Mouse (Mus musculus): ENCODE measurements around the gene Kalrn. TPM values are rescaled to one million over a fixed set of nuclear protein-coding genes. Genes with fewer than 3 reads are reported as not detected.

Gene Kalrn
- polyA plus RNA-seq, 1 experiment from 2014 or later, result 39.2 TPM

- no peak overlapping the region for H3K4me2 ChIP-seq
- H3K27me3 ChIP-seq (replicated peaks), result no peaks in the 10 kb centered on the region
- ATAC-seq (replicated peaks), result no peak
- H3K27ac ChIP-seq, result no peak overlapping the region
- H3K4me3 ChIP-seq, result no peak overlapping the region
- 35% methylated on average over 2 of the region's 2 CpGs for WGBS
- no peaks in the 10 kb centered on the region for H3K9me3 ChIP-seq
- H3K36me3 ChIP-seq (replicated peaks), result peaks cover 27% of the 10 kb centered on the region
- no peaks in the 10 kb centered on the region for H3K4me1 ChIP-seq
- H3K9ac ChIP-seq, result no peak overlapping the region
Measured at GRCm38 (mm10) chr16:33979855-33980254, 593.5 kb downstream of the Kalrn start.

- 62% methylated on average over 2 of the region's 2 CpGs for whole genome bisulfite sequencing
- peak overlapping the region; percentile 95 for H3K4me2 ChIP-seq
- peak overlapping the region; percentile 67 for H3K4me3 ChIP-seq
- no peaks in the 10 kb centered on the region for H3K9me3 ChIP-seq
- H3K9ac ChIP-seq, result peak overlapping the region; percentile 66
- peak; percentile 35 for ATAC-seq (replicated peaks)
- no peaks in the 10 kb centered on the region for H3K27me3 ChIP-seq (replicated peaks)
- peaks cover 16% of the 10 kb centered on the region for H3K4me1 ChIP-seq
- 0 out of 2 replicates have a peak, but pooled peaks cover 10% of the 10 kb centered on the region for H3K36me3 ChIP-seq (replicated peaks)
- peak overlapping the region; percentile 62 for H3K27ac ChIP-seq
Measured at GRCm38 (mm10) chr16:33967283-33967640, 606.1 kb downstream of the Kalrn start.

DNA sequence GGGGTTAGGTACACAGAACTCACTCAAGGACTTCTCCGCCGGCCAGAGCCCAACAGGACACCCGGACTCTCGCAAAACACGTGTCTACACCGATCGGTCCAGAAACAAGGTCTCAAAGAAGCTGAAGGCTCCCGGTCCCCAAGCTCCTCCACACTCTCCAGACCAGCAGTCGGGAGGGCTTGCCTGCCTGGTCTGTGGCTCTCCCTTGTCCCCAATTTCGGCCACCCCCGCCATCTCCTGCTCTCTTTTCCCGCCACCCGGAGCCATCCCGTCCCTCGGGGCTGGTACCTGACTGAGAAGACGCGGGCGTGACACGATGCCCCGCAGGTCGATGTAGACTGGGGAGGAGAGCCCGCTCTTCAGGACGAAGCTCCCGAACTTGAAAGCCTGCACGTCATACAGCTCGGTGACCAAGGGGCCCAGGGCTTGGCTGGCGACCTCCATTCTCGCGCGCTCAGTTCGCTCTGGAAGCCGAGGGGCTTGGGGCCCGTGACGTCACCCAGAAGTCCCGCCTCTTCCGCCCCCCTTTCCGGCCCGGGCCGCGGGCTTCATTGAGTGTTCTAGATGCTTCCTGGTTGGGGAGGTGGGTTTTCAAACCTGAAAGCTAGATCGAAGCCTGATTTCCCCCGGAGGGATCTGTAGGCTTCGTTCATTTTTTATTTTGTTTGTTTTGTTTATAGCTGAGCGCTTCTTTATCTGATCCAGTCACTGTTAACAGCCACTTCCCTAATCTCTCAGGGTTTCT is 606.6 kb downstream of the Kalrn start, which contains the start of gene Umps:
Gene Umps, minus strand, starts transcription at position 501 of the 745 bp plus-strand sequence.
- H3K4me2 ChIP-seq, result peak within 1 kb of the TSS; percentile 95
- H3K4me1 ChIP-seq, result peaks cover 16% of the 10 kb centered on the region
- peak within 1 kb of the TSS; percentile 62 for H3K27ac ChIP-seq
- peak within 1 kb of the TSS; percentile 67 for H3K4me3 ChIP-seq
- no peaks in the 10 kb centered on the region for H3K9me3 ChIP-seq
- no peaks in the 10 kb centered on the region for H3K27me3 ChIP-seq (replicated peaks)
- peaks cover 14% of the 10 kb centered on the region; the same call in 1 of the 2 replicates for H3K36me3 ChIP-seq (replicated peaks)
- ATAC-seq (replicated peaks), result peak; percentile 96
- H3K9ac ChIP-seq, result peak within 1 kb of the TSS; percentile 66
- WGBS, result under 1% methylated on average over 44 of the region's 44 CpGs

- Histone ChIP-seq H3K27ac (0 out of 2 replicates have a peak overlapping the region, but pooled peaks have one; percentile 62), H3K9ac (peak overlapping the region; percentile 66), H3K4me3 (peak overlapping the region; percentile 67), H3K9me3 (no peaks in the 10 kb centered on the region), H3K4me1 (peaks cover 16% of the 10 kb centered on the region), H3K27me3 (replicated peaks) (no peaks in the 10 kb centered on the region), H3K4me2 (peak overlapping the region; percentile 95), H3K36me3 (replicated peaks) (peaks cover 21% of the 10 kb centered on the region; the same call in 1 of the 2 replicates)
- 15% methylated on average over 15 of the region's 15 CpGs for WGBS
- ATAC-seq (replicated peaks), result peak; percentile 27; the same call in 1 of the 2 replicates
Measured at GRCm38 (mm10) chr16:33965878-33966537, 607.3 kb downstream of the Kalrn start.

DNA sequence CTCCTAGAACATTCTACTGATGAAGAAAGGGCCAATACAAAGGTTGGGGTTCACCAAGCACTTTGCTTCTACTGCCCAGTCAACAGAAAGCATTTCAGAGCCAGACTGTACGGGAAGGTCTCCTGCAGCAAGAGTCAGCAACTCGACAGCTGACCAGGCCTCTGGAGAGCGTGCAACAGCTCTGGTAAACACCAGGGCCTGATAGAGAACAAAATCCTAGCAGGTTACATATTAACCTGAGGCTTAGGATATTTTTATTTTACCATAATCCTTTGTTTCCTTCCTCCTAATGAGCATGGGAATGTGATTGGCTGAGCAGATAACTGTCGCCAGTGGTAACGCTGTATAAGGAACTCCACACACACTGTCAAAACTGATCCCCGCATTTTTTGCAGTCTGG is 609.8 kb downstream of the Kalrn start:
- Histone ChIP-seq H3K9ac (no peak overlapping the region), H3K4me1 (peaks cover 16% of the 10 kb centered on the region), H3K27me3 (replicated peaks) (no peaks in the 10 kb centered on the region), H3K27ac (no peak overlapping the region), H3K36me3 (replicated peaks) (peaks cover 25% of the 10 kb centered on the region; the same call in 1 of the 2 replicates), H3K4me2 (no peak overlapping the region), H3K9me3 (no peaks in the 10 kb centered on the region), H3K4me3 (no peak overlapping the region)
- no peak for ATAC-seq (replicated peaks)
- WGBS, result 94% methylated on average over 6 of the region's 6 CpGs

GRCm38 (mm10) chr16:33954793-33955192 is 618.5 kb downstream of the Kalrn start:
- no peak overlapping the region for H3K4me3 ChIP-seq
- H3K4me2 ChIP-seq, result no peak overlapping the region
- WGBS, result 95% methylated on average over 1 of the region's 1 CpGs
- no peaks in the 10 kb centered on the region for H3K4me1 ChIP-seq
- no peaks in the 10 kb centered on the region for H3K9me3 ChIP-seq
- peaks cover 18% of the 10 kb centered on the region for H3K36me3 ChIP-seq (replicated peaks)
- no peak for ATAC-seq (replicated peaks)
- no peaks in the 10 kb centered on the region for H3K27me3 ChIP-seq (replicated peaks)
- H3K9ac ChIP-seq, result no peak overlapping the region
- no peak overlapping the region for H3K27ac ChIP-seq

GRCm38 (mm10) chr16:33953008-33953407 is 620.3 kb downstream of the Kalrn start:
- H3K9me3 ChIP-seq, result no peaks in the 10 kb centered on the region
- 86% methylated on average over 4 of the region's 4 CpGs for WGBS
- no peak for ATAC-seq (replicated peaks)

DNA sequence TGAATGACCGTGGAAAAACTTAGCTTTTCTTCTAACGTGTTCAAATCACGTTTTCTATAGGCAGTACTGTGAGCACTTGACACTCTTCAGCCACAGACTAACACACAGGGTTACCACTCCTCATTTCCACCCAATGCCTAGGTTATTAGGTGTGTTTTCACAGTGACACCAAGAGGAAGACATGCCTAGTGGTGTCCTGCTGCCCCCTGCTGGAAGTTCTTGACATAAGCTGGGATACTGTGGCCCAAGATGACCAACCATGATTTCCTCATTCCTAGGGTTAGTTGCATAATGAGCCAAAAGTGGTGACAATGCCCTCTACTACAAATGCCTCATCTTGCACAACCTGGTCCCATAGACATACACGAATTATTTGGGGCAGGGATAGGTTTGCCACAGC is 622.5 kb downstream of the Kalrn start:
- no peak overlapping the region for H3K4me2 ChIP-seq
- ATAC-seq (replicated peaks), result peak; percentile 66
- no peak overlapping the region for H3K4me3 ChIP-seq
- 16% methylated on average over 4 of the region's 4 CpGs for WGBS
- H3K27ac ChIP-seq, result no peak overlapping the region
- no peaks in the 10 kb centered on the region for H3K4me1 ChIP-seq
- H3K9ac ChIP-seq, result no peak overlapping the region
- peaks cover 5% of the 10 kb centered on the region; the same call in 1 of the 2 replicates for H3K36me3 ChIP-seq (replicated peaks)
- no peaks in the 10 kb centered on the region for H3K27me3 ChIP-seq (replicated peaks)
- no peaks in the 10 kb centered on the region for H3K9me3 ChIP-seq

More at GRCm38 (mm10) chr16:33953008-33953407, 620.3 kb downstream of the Kalrn start:
- no peak overlapping the region for H3K4me2 ChIP-seq
- H3K9ac ChIP-seq, result no peak overlapping the region
- no peak overlapping the region for H3K27ac ChIP-seq
- H3K4me1 ChIP-seq, result no peaks in the 10 kb centered on the region
- no peaks in the 10 kb centered on the region for H3K27me3 ChIP-seq (replicated peaks)
- no peak overlapping the region for H3K4me3 ChIP-seq
- H3K36me3 ChIP-seq (replicated peaks), result peaks cover 16% of the 10 kb centered on the region

DNA sequence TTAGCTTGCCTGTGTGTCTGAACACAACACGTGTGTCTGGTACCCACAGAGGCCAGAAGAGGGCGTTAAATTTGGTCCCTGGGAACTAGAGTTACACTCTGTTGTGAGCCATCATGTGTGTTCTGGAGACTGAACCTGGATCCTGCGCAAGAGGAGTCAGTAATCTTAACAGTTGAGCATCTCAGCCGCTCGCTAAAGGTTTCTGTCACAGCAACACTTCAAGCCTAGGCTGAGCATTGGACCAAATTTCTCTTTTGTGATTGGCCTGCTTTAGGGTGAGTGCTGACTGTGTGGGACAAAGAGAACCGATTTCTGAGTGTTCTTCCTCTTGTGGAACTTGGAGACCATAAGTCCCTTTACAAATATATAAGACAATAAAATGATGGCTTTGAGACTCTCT is 622.9 kb downstream of the Kalrn start:
- Histone ChIP-seq H3K9ac (no peak overlapping the region), H3K27ac (no peak overlapping the region), H3K4me2 (no peak overlapping the region), H3K4me3 (no peak overlapping the region), H3K9me3 (no peaks in the 10 kb centered on the region), H3K4me1 (no peaks in the 10 kb centered on the region), H3K27me3 (replicated peaks) (no peaks in the 10 kb centered on the region), H3K36me3 (replicated peaks) (peaks cover 5% of the 10 kb centered on the region; the same call in 1 of the 2 replicates)
- no peak for ATAC-seq (replicated peaks)
- WGBS, result 83% methylated on average over 6 of the region's 6 CpGs

GRCm38 (mm10) chr16:33947664-33948571 is 625.4 kb downstream of the Kalrn start:
- no peak overlapping the region for H3K4me2 ChIP-seq
- 86% methylated on average over 17 of the region's 17 CpGs for WGBS
- no peak overlapping the region for H3K9ac ChIP-seq
- no peak overlapping the region for H3K4me3 ChIP-seq
- ATAC-seq (replicated peaks), result no peak
- no peaks in the 10 kb centered on the region for H3K36me3 ChIP-seq (replicated peaks)
- H3K27ac ChIP-seq, result no peak overlapping the region
- no peaks in the 10 kb centered on the region for H3K27me3 ChIP-seq (replicated peaks)
- no peaks in the 10 kb centered on the region for H3K4me1 ChIP-seq
- no peaks in the 10 kb centered on the region for H3K9me3 ChIP-seq

GRCm38 (mm10) chr16:33946021-33946420 is 627.3 kb downstream of the Kalrn start:
- Histone ChIP-seq H3K4me3 (no peak overlapping the region), H3K4me1 (peaks cover 9% of the 10 kb centered on the region), H3K36me3 (replicated peaks) (no peaks in the 10 kb centered on the region), H3K27ac (no peak overlapping the region), H3K4me2 (no peak overlapping the region), H3K9ac (no peak overlapping the region), H3K27me3 (replicated peaks) (no peaks in the 10 kb centered on the region), H3K9me3 (no peaks in the 10 kb centered on the region)
- WGBS, result 79% methylated on average over 7 of the region's 7 CpGs
- ATAC-seq (replicated peaks), result no peak

- no peak for ATAC-seq (replicated peaks)
- H3K27ac ChIP-seq, result no peak overlapping the region
- peaks cover 11% of the 10 kb centered on the region for H3K4me1 ChIP-seq
- no peaks in the 10 kb centered on the region for H3K27me3 ChIP-seq (replicated peaks)
- no peak overlapping the region for H3K4me3 ChIP-seq
- WGBS, result 55% methylated on average over 6 of the region's 6 CpGs
- no peak overlapping the region for H3K9ac ChIP-seq
- no peaks in the 10 kb centered on the region for H3K9me3 ChIP-seq
- H3K36me3 ChIP-seq (replicated peaks), result no peaks in the 10 kb centered on the region
- H3K4me2 ChIP-seq, result no peak overlapping the region
Measured at GRCm38 (mm10) chr16:33944772-33945171, 628.6 kb downstream of the Kalrn start.

Data from midbrain, embryonic 15.5 days (tissue).